Mouse (Mus musculus) leukemia stem cell, adult 10-12 weeks (primary cell): ENCODE data around the gene Nudt3. TPM values are rescaled to one million over a fixed set of nuclear protein-coding genes. Genes with fewer than 3 reads are reported as not detected.

Experiments used
- polyA plus RNA-seq: library from polyadenylated mRNA; stranded (reverse); fragments of >175 nt; gene quantifications from 2 replicates; pipeline ENCODE4 v1.2.3, GENCODE M21; 2012; ENCODE audit warnings: low replicate concordance

Gene Nudt3
- polyA plus RNA-seq, result 92.5 and 160 TPM in 2 replicates

DNA sequence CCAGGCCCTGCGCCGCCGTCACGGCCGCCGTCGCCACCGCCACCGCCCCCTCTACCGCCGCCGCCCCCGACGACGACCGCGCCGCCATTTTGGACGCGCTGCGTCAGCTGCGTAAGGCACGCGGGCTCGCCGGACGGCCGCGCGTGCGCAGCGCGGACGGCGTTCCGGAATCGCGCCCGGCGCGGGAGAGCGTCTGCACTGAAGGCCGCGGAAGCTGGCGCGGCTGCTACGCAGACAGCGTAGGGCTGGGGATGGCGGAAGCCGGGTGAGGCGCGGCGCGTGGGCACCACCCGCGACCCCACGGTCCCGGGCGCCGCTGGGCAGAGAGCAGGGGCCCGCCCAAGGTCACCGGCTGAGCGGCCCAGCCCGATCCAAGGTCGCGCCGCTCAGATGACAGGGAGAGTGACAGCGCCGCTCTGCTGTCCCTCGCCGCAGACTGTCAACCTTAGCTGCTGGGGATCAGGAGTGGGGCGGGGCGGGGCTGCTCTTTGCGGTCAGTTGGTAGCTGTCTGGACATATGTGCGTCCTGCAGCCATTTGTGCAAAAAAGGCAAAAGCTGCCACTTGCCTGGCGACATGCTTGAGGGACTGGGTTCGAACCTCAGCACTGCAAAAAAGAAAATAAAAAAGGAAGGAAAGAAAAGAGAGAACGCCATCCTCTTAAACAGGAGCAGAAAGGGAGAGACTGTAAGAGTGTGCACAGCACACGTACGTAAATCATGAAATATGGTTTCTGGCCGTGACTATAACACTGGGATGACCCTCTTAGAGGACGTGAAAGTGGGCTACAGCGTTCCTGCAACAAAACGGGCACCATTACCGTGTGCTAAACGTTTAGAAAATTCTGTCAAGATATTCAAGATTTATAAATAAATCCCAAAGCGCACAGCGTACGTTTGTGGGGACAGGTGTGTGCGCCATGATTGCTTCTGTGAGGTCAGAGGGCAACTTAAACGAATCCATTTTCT lies at the start of gene Nudt3:
TSS of gene Nudt3 (minus strand) at position 136 of the 967 bp plus-strand sequence.

DNA sequence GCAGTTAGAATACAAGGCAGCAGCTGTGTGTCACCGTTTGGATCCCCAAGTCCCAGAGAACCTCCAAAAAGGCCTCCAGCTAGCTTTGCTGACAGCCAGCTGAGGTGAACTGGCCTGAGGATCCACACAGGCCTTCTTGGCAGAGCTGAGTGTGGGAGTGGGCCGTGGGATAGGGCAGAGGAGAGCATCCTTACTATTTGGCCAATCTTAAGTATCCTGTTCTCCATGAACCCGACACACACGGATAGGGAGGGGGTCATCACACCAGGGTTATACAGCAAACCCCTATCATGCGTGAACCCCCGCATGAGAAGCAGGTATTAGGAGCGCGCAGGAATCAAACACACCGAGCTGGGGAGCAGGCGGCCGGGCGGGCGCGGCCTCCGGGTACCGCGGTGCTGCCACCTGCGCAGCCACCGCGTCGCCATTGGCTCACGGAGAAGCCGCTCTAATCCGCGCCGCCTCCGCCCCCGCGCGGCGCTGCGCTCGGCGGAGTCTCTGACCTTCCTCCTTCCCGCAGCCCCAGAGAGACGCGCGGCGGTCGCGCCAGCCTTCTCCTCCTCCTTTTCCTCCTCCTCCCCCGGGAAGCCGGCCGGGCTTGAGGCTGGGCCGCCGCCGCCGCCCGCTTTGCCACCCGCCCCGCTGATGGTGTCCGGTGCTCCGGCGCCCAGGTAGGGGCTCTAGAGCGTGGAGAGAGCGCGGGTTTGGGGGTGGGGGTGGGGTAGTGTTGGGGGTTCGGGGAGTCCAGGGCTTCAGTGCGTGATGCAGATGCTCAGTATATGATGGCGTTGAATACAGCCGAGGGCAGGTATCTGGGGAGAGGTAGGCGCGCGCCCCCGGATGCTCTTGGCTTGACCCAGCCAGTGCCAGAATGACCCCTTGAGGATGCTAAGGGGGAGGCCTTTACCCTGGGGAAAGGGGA lies 32.1 kb upstream of the Nudt3 start, which contains the start of gene Pacsin1:
TSS of gene Pacsin1 (plus strand) at position 421 of the 922 bp plus-strand sequence.

DNA sequence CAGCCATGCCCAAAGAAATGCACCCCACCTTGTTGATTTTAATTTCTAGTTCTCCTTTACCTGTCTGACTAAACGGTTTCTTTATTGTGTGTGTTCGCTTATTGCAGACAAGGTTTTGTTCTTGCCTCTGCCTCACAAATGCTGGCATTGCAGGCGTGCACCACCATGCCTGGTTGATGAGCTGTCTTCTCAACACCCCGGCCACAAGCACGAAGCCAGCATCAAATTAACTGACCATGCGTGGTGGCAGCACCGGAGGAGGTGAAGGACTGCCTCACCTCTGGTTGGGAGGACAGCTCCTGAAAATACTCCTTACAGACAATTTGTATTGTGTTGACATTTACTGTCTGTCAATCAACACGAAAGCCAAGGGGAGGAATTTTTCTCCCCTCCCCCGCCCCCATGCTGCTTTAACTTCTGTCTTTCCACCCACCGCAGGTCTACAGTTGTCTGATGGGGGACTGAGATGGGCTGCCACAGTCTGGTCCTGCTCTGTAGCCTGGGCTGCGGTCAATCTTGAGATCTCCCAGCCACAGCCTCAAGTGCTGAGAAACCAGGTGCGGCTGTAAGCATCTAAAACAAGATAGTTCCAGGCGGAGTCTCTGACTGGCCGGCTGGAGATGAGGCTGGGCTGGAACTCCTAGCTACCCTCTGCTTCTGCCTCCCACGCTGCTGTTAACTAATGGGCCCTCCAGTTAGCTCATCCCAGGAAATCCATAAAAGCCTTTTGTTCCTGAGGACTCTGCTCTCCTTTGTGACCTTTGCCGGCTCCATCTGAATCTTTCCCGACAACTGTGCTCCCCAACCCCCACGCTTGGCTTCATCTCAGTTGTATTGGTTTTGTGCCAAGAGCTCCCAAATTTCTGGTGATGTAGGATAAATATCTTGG lies 13.1 kb upstream of the Nudt3 start, which contains the start of gene Rps10:
TSS of gene Rps10 (minus strand) at position 538 of the 889 bp plus-strand sequence.

DNA sequence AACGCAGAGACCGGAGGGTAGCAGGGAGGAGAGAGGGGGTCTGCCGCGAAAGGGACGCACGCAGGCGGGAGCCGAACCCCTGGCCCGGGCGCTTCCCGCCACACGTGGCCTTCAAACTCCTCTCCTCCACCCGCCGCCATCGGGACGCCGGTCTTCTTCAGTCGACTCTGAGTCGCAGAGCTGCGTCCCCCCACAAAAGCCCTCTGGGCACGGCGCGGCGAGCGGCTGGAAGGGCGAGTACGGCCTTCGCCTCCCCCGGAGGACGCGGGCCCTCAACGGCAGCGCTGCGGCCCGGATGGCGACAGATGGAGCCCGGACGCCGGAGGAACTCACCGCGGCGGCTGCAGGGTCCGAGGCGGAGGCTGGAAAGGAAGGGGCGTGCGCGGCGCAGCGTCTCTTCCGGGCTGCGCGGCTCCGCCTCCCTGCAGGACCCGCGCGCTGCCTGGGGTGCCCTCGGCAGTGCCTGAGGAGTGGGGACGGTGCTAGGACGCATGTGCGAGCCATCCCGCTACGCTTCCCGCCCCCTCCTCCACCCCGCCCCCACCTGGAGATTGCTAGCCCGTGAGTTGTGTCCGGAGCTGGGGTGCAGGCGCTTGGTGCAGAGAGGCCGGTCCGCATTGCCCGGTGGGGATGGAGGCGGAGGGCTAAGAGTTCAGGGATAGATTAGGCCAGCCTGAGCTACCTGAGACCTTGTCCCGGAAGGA lies 11.7 kb upstream of the Nudt3 start, which contains the start of gene RPS10-NUDT3:
TSS of gene RPS10-NUDT3 (minus strand) at position 352 of the 704 bp plus-strand sequence.

DNA sequence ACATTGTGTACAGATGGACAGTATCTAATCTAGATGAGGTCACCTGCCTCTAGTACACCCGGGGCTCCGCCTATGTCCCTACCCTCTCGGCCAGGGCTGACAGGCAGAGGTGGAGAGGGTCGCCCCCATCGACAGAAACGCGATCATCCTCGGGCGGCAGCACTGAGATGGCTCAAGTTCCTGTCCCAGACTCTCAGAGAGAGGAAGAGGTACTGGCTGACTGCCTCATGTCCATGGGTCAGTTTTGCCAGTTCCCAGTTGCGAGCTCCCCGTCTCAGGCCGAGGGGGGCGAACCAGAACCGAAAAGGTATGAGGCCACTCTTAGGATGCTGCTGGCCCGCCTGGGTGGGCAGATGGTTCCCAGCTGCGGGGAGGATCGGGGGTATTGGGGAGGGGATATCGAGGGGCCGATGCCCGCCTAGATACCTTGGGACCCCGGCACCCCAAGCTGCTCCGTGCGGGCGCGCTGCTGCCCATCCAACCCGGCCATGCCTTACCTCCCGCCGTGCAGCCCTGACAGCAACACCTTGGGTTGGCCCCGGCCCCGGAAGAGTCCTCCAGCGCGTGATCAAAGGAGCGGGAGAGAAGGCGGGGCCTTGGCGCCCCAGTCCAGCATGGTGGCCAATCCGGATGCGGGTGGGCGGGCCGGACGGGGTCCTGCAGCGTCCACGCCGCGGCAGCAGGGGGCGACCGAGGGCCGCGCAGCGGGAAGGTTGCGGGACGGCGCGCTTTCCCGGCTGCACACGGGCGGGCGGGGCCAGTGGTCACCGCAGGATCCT lies 57.9 kb downstream of the Nudt3 start, which contains the start of gene AI413582:
TSS of gene AI413582 (minus strand) at position 594 of the 779 bp plus-strand sequence.

DNA sequence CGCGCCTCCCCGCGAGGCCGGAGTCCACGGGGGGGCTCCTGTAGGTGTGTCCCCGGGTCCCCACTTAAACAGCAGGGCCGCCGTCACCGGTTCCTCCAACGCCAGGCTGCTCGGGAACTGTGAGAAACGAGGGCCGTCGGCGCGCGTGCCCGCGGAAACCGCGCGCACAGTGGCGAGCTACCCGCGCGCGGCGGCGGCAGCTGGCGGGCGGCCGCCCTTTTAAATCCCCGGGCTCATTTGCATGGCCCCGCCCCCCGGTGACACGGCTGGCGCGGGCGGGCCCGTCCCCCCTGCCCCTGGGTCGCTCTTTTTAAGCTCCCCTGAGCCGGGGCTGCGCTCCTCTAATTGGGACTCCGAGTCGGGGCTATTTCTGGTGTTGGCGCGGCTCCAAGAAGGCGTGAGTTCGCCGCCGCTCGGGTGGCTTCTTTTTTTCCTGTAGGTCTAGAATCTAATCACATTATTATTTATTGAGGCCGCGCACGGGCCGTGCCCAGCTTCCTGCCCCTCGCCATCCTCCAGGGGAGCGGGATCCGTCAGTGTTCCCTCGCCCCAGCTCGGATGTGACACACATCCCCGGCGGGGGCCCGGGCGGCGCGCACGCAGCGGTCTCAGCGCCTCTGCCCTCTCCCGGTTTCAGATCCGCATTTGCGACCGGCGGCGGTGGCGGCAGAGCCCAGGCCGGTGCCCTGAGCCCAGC lies 66.8 kb downstream of the Nudt3 start, which contains the start of gene Hmga1:
TSS of gene Hmga1 (plus strand) at position 183 of the 697 bp plus-strand sequence.

Other genes starting within 250 kb of the Nudt3 start
- 0.29 TPM in 1 of 2 replicates, not detected in the other for gene Grm4, start 102.1 kb downstream of the Nudt3 start, polyA plus RNA-seq
- gene Hmga1, start 67.0 kb downstream of the Nudt3 start, polyA plus RNA-seq, result 299 and 1,297 TPM in 2 replicates
- 80.6 and 102 TPM in 2 replicates for gene AI413582, start 57.7 kb downstream of the Nudt3 start, polyA plus RNA-seq
- gene RPS10-NUDT3, start 11.7 kb upstream of the Nudt3 start, polyA plus RNA-seq, result not detected in 2 replicates
- 786 and 3,591 TPM in 2 replicates for gene Rps10, start 13.2 kb upstream of the Nudt3 start, polyA plus RNA-seq
- 14.8 and 19.4 TPM in 2 replicates for gene Pacsin1, start 32.0 kb upstream of the Nudt3 start, polyA plus RNA-seq
- gene Spdef, start 105.5 kb upstream of the Nudt3 start, polyA plus RNA-seq, result 0.19 TPM in 1 of 2 replicates, not detected in the other
- gene D17Wsu92e, start 197.2 kb upstream of the Nudt3 start, polyA plus RNA-seq, result 56.1 and 85.8 TPM in 2 replicates
- 386 and 636 TPM in 2 replicates for gene Snrpc, start 214.7 kb upstream of the Nudt3 start, polyA plus RNA-seq
- gene Uhrf1bp1, start 232.9 kb upstream of the Nudt3 start, polyA plus RNA-seq, result 13.3 and 99.5 TPM in 2 replicates